Mouse (Mus musculus) myocyte (in vitro differentiated cells): ENCODE results near the gene Cldnd1.

Source experiments
- POLR2A ChIP-seq: IDR thresholded peaks from one replicate; pipeline ENCODE4 v1.6.1; 2011; ENCODE audit warnings: low read depth, mild to moderate bottlenecking, control low read depth, moderate library complexity; ENCODE audit not compliant: insufficient read length
- TCF12 ChIP-seq: IDR thresholded peaks from one replicate; pipeline ENCODE4 v1.6.1; 2011; ENCODE audit warnings: mild to moderate bottlenecking, control low read depth; ENCODE audit not compliant: poor library complexity, insufficient read depth, severe bottlenecking

GRCm38 (mm10) chr16:58682046-58682445 lies 45.7 kb upstream of the Cldnd1 start:
- TF ChIP-seq POLR2A (no peak), TCF12 (no peak)
